Mouse (Mus musculus) activated CD4-positive, CD25-positive, alpha-beta regulatory T cell, adult 4 months (primary cell): ENCODE data around the gene Rps7. TPM values are rescaled to one million over a fixed set of nuclear protein-coding genes. Genes with fewer than 3 reads are reported as not detected.

Experiments
- ATAC-seq: one replicate; pipeline ENCODE4 v1.8.0; 2017
- polyA plus RNA-seq, 2 experiments: library from polyadenylated mRNA; unstranded; fragments of 100-300 nt; shearing (Covaris generic); gene quantifications; one replicate each; pipeline ENCODE4 v1.2.1; 2017

The Rps7 gene
- polyA plus RNA-seq, 2 experiments from 2014 or later, result 1,659 to 2,490 TPM

DNA sequence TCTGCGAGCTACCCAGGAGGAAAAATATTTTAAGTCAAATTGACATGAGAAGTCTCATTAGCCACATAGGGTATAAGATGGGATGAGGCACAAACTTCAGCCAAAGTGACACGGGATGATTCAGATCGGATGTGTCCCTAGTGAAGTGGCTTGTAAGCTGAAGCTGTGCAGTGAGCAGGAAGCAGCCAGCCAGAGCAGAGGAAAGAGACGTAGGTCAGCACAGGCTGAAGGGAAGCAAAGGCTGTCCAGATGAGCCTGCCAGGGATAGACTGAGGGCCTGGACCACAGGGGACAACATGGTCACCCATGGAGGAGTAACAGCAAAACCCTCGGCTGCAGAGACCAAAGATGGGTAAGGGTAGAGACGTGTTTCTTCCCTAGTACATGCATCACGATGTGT lies 21.4 kb downstream of the Rps7 start:
- no peak for ATAC-seq

DNA sequence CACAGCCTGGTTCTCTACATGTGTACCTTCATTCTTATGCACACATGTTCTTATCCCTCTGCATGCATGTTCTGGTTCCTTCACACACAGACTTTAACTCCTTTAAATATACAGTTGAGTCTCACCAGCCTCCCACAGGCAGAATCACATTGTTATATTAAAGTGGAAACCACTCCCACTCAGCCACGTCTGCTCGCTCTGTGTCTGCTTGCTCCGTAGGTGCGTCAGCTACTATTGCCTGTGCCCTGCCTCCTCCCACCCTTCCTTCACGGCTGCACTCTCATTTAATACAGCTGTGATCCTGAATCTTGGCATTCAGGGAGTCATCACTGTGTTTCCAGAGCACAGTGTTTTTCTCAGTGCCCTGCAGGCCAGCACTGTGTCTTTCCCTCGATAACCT lies 23.4 kb downstream of the Rps7 start:
- no peak for ATAC-seq

DNA sequence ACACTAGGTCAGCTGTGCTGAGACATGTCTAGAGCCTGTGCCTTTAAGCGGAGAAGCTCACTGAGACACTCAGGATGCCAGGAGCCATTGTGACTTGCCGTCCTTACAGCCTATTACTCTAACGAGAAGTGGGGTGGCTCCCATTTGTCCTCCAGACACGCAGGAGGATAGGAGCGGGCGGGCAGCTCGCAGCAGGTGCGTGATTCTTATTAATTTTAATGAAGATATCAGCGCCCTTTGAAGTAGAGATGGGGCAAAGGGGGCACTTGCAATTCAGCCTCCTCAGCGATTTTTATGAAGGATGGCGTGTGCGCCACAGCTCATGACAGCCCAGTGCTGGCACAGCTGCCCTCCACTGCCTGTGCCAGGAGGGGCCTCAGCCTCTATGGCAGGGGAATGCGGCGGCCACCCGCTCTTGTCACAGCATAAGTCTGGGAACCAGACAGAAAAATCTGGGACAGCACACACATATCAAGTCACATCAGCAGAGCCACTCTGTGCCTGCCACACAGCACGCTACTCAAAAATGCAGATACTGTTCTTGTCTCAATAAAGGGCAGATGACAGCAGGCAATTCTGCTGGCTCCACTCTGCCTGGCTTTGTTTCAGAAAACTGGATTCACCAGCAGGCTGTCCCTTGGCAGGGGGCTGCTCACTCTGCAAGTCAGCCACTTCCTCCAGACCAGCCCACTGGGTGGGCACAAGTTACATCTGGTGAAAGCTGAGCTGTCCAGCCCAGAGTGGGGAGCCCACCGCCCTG lies 28.0 kb downstream of the Rps7 start:
- ATAC-seq, result no peak

DNA sequence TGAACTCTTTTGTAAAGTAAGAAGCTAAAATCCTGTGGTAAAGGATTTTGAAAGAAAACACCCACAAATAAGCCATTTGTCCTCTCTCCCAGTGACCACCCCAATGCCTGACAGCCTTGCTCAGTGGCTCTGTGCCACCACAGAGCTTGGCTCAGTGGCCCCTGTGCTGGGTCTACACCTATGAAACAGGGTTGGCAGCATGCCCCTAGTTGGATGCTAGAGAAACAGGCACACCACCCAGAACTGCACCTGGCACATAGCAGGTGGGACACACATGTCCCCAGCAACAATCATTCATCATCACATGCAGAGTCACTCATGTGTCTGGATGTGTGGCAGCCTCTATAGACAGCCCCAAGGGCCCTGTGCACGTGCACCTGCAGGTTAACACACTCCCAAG lies 32.3 kb downstream of the Rps7 start:
- ATAC-seq, result no peak

DNA sequence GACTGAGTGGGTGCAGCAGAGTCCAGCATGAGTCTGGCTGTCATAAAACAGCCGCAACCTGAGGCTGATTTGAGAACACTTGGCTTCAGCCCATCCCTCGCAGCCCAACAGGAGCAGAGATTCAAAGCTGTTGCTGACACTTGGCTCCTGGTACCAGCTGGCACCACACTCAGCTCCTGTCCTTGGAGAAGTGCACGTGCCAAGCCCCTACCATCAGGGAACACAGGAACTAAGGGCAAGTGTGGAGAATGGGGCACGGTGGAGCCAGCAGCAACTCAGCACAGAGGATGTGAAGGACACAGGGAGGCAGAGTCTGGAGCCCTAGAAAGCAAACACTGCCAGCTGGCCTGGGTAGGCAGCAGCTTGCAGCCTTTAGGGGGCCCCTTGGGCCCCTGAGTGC lies 33.5 kb downstream of the Rps7 start:
- ATAC-seq, result no peak

DNA sequence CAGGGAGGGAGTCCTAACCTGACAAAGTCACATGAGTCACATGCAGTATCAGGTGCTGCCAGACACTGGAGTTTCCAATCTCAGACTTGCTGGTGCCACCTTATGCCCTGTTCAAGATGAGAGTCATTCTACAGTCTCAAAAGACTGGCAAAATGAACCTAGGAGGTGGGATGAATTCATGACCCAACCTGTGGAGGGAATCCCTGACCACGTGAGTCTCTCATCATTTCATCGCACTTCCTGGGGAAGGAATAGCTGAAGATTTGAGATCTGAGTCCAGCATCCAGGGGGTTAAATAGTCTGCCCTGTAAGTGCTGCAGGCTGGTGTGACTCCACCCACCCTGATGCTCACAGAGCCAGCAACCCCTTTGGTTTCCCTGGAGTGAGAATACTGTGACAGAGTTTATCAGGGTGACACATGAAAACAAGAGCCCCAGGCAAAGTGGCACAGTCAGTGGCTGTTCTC lies 37.2 kb downstream of the Rps7 start:
- ATAC-seq, result no peak

DNA sequence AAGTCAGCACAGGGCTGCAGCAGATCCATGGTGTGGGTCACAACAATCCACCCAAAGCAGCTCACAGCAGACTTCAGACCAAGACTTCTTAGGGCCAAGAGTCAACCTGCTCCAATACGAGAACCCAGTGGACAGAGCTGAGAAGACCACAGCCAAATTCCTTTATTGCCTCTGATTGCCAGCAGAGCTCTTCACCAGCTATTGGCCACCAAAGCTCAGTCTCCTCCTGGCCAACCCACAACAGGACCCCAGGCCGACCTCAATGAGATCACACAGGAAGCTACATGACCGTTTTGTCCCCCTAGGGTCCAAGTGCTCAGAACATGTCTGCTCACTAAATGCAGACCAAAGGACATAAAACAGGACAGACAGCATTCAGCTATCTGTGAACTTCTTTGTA lies 37.6 kb downstream of the Rps7 start:
- ATAC-seq, result no peak

DNA sequence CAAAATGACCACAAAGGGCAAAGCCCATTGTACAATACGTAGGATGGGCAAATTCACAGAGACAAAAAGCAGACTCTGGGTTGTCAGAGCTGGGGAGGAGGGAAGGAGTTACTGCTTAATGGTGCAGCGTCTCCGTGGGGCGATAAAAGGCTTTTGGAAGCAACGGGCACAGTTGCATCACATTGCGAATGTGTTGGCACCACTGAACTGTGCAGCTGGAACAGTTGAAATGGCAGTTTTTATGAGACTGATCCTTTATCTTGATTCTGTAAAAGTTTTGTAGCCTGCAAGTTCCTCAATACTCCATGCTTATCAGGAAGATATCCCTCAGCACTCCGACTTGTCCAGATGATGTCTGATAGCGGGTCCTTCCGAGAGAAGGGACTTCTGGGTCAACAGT lies 38.1 kb downstream of the Rps7 start:
- no peak for ATAC-seq

DNA sequence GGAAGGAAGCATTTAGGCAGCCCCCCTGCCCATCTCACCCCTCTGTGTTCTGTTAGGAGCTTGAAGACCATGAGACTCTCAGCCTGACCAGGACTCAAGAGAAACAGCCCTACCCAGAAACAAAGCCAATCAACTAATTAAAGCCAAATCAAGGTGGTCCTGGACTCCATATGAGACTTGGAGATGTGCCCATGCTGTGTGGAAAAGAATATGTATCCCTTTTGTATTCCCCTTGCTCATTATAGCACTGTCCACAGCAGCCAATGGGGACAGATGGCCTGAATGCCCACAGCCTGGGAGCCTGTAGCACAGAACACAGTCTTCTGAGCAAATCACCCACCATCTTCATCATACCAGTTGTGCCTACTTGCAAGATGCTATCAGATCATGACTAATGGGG lies 38.9 kb downstream of the Rps7 start:
- no peak for ATAC-seq

DNA sequence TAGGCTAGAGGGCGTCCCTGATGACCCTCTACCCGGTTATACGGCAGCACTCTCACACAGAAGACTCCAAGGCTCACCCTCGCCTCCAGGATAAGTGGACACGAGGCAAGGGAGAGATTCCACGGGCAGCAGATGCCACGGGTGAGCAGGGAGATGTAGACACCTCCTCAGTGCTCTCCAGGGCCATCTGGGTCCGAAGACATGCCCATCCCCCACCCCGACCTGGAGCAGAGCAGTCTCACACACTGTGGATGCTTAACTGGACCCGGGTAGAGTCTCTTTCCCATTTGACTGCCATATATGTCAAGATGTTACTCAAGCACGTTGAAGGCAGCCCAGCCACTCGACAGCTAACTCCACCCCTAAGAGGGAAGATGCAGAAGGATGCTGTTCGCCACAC lies 45.3 kb downstream of the Rps7 start:
- no peak for ATAC-seq

DNA sequence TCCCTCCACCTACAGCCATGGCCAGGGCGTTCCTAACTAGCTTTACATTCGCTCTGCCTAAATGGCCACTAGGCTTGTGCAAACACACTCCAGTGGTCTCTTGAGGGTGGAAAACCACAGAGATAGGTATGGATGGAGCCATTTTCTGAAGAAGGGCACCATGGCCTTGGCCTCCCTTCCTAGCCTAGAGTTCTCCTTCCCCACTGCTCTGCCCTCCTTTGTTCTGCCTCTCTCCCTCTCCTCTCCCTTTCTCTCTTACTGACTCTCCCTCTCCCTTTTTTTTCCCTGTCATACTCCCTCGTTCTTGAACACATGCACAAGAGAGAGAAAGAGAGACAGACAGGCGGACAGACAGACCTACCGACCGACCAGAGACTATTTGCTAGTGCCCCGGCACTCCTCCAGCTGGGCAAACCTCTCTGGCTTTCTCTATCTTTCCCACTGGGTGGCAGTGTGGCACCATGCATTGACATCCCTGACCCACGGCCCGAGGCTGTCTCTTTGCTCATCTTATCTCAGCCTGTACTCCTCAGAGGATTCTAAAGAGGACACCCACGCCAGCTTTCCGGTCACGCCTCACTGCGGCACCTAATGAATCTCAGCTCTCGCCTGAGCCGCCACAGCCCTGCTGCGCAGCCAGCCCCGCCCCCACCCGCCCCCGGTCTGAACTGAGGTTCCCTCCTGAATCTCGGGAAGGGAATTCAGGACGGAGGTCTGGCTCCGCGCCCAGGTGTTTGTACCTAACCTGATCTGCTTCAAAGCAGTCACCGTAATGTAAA lies 46.5 kb downstream of the Rps7 start:
- peak; percentile 84 for ATAC-seq

DNA sequence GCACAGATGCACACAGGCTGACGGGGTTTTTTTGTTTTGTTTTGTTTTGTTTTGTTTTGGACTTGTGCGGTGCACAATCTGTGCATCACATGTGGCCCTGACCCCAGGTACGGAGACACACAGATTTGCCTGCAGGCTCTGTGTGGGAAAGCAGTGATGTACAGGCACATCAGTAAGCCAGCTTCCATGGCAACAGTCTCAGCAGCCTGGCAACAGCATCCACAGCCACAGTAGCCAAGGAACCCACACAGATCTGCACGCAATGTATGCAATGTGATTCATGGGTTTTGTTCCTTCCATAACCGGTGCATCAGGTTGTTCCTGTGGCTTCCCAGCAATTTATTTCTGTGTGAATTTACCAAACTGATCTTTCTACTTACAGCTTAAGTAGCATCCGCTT lies 47.8 kb downstream of the Rps7 start:
- no peak for ATAC-seq

DNA sequence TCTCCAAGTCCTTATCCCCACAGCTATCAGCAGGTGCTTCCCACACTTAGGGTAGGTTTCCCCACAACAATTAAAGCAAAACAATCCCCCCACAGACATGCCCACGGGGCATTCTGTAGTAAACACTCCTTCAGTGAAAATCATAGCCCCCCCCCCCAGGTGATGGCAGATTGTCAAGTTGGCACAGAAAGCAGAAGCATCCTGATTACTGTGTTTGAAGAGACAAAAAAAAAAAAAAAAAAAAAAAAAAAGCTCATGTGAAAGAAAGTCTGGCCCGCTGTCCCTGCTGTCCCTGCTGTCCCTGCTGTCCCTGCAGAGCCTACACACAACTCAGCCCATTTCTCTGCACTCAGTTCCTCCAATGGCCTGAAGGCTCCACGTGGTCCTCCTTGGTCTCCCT lies 51.7 kb downstream of the Rps7 start:
- ATAC-seq, result no peak

DNA sequence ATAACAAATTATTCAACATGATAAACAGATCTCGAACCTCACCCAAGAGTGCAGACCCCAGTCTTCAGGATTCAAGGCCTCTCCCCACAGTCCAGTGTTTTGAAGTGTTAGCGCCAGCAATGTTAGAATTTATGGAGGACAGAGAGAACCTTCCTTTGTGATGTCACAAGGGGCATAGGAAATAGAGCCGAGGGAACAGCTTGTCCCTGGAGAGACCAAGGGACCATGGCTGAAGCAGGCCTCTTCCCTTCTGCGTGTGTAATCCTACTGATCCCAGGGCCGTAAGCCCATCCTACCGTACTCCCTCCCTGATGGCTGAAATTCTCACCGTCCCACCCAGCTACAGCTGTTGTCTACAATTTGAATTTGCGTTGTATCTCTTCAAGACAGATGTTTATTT lies 53.3 kb downstream of the Rps7 start, which contains the start of gene Allc:
Gene Allc, minus strand, starts transcription at position 101 of the 400 bp plus-strand sequence.
- ATAC-seq, result no peak

Other genes starting within 250 kb of the Rps7 start
- gene Dcdc2c, start 83.6 kb downstream of the Rps7 start, polyA plus RNA-seq, result not detected
- gene Allc, start 53.4 kb downstream of the Rps7 start, polyA plus RNA-seq, result not detected
- under 1 TPM in 1 of 2 experiments, not detected in 1; 0.34 TPM for gene Colec11, start 12.6 kb downstream of the Rps7 start, polyA plus RNA-seq
- 10 to 100 TPM; 28.9 to 29.2 TPM for gene Rnaseh1, start 13.6 kb upstream of the Rps7 start, polyA plus RNA-seq
- gene Adi1, start 39.3 kb upstream of the Rps7 start, polyA plus RNA-seq, result 10 to 100 TPM; 34.9 to 47.6 TPM
- 10 to 100 TPM; 31.6 to 46.1 TPM for gene Trappc12, start 114.5 kb upstream of the Rps7 start, polyA plus RNA-seq
- 10 to 100 TPM; 30.1 to 43.8 TPM for gene Eipr1, start 115.8 kb upstream of the Rps7 start, polyA plus RNA-seq